Mouse (Mus musculus) spleen, adult 2 months (tissue): ENCODE measurements around the gene Cntln.

ENCODE experiments used
- CTCF ChIP-seq: fragments of 200-500 bp; IDR thresholded peaks from 2 replicates; pipeline ENCODE4 v1.5.1; 2011; ENCODE audit warnings: mild to moderate bottlenecking, inconsistent platforms; ENCODE audit not compliant: insufficient read depth, insufficient read length, insufficient replicate concordance; ENCODE audit errors: extremely low read depth
- POLR2A ChIP-seq: fragments of 200-500 bp; IDR thresholded peaks from 2 replicates; pipeline ENCODE4 v1.6.1; 2011; ENCODE audit warnings: low read depth, low read length, inconsistent platforms

- TF ChIP-seq POLR2A: no peak
- TF ChIP-seq CTCF: no peak
Observed at GRCm38 (mm10) chr4:85059598-85059997, 175.5 kb downstream of the Cntln start.
